Mouse (Mus musculus) bone marrow, adult 2 months (tissue): ENCODE results near the gene Elf2.

ENCODE experiments used
- CTCF ChIP-seq: fragments of 200-500 bp; IDR thresholded peaks from 2 replicates; pipeline ENCODE4 v1.5.1; 2011; ENCODE audit warnings: low read length, control low read depth; ENCODE audit not compliant: control insufficient read depth, insufficient read depth
- POLR2A ChIP-seq: fragments of 200-500 bp; IDR thresholded peaks from 2 replicates; pipeline ENCODE4 v1.6.1; 2011; ENCODE audit warnings: low read depth, mild to moderate bottlenecking, control low read depth, low read length, borderline replicate concordance; ENCODE audit not compliant: control insufficient read depth

- TF ChIP-seq CTCF, result no peak
- no peak for TF ChIP-seq POLR2A
Observed at GRCm38 (mm10) chr3:51210485-51210884, 130.0 kb downstream of the Elf2 start.
